Mouse (Mus musculus): ENCODE measurements around the gene Preb.

DNA sequence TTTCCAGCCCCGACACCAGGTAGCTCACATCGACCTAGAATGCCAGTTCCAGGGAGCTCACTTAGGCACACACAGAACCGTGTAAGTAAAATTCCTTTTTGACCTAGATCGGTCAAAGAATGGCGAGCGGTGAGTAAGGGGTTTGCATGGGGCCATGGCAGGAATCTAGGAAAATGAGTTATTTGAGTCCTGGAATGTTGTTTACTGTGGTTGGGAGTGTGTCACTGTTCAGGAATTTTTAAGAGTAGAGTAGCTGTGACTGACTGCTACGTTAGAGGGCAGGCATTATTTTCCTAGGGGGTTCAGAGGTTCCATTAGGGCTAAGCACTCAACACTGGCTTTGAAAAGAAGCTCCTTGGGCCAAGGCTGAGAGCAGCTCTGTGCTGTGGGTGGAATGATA lies 40.0 kb upstream of the Preb start:
- TF ChIP-seq ZC3H11A (IDR thresholded peaks at IDR 0.05; ENCODE audit: borderline replicate concordance, low read depth, low read length) (no peak), ZNF384 (IDR thresholded peaks at IDR 0.05; ENCODE audit: low read depth, low read length) (no peak)

Data from ES-E14 (cell line).